Mouse (Mus musculus) liver, embryonic 14.5 days (tissue): ENCODE results near the gene AL732309.1. TPM values are rescaled to one million over a fixed set of nuclear protein-coding genes. Genes with fewer than 3 reads are reported as not detected.

ENCODE experiments used
- ATAC-seq: fragments of 200-750 bp; cut with Nextera tagmentation; 2 replicates; pipeline ENCODE4 v1.8.0; 2017; ENCODE audit warnings: moderate number of reproducible peaks, mild to moderate bottlenecking, moderate library complexity; ENCODE audit not compliant: insufficient read depth
- DNase-seq, 3 experiments: peaks; one replicate each; pipeline ENCODE4 v3.0.0-alpha.2; 2012 to 2013; ENCODE audit warnings: low read depth in 3 of 3, low spot score in 3 of 3
- H3K27ac ChIP-seq: fragments of 300-500 bp; sonication (generic); 2 replicates; pipeline ENCODE4 v1.5.1; 2014; ENCODE audit warnings: moderate library complexity, mild to moderate bottlenecking, control low read depth, inconsistent platforms
- H3K27me3 ChIP-seq: fragments of 300-500 bp; sonication (generic); 2 replicates; pipeline ENCODE4 v1.6.1; 2014; ENCODE audit warnings: mild to moderate bottlenecking, low read length, moderate library complexity; ENCODE audit not compliant: control insufficient read depth, insufficient read depth
- H3K36me3 ChIP-seq: fragments of 300-500 bp; sonication (generic); replicated peaks from 2 replicates; pipeline ENCODE4 v1.6.1; 2014; ENCODE audit warnings: low read depth; ENCODE audit not compliant: control insufficient read depth, insufficient read depth
- H3K4me1 ChIP-seq, 2 experiments: fragments of 200-500 bp in 1 of 2; fragments of 300-500 bp in 1 of 2; sonication (generic) in 1 of 2; replicated peaks; 2 replicates each; pipeline ENCODE4 v1.6.1; 2012 to 2014; ENCODE audit warnings: antibody characterized with exemption in 1 of 2, inconsistent platforms in 1 of 2, low read length in 1 of 2; ENCODE audit not compliant: control insufficient read depth in 2 of 2, insufficient read depth in 2 of 2
- H3K4me2 ChIP-seq: fragments of 300-500 bp; sonication (generic); 2 replicates; pipeline ENCODE4 v1.6.1; 2014; ENCODE audit warnings: low read depth, mild to moderate bottlenecking, control low read depth, moderate library complexity
- H3K4me3 ChIP-seq, 2 experiments: fragments of 200-500 bp in 1 of 2; fragments of 300-500 bp in 1 of 2; sonication (generic) in 1 of 2; 2 replicates each; pipeline ENCODE4 v1.5.1; 2012 to 2014; ENCODE audit warnings: low read depth in 2 of 2, low read length in 2 of 2, mild to moderate bottlenecking in 2 of 2, control low read depth in 1 of 2, inconsistent platforms in 1 of 2, moderate library complexity in 1 of 2; ENCODE audit not compliant: insufficient read depth in 1 of 2
- H3K9ac ChIP-seq: fragments of 300-500 bp; sonication (generic); replicated peaks from 2 replicates; pipeline ENCODE4 v1.6.1; 2014; ENCODE audit warnings: mild to moderate bottlenecking, control low read depth, moderate library complexity
- H3K9me3 ChIP-seq: fragments of 300-500 bp; sonication (generic); 2 replicates; pipeline ENCODE4 v1.6.1; 2016; ENCODE audit warnings: low read length, mixed read lengths; ENCODE audit not compliant: control insufficient read depth
- CTCF ChIP-seq: IDR thresholded peaks from 2 replicates; pipeline ENCODE4 v1.5.1; 2016; ENCODE audit warnings: antibody characterized with exemption, low read depth, control low read depth
- EP300 ChIP-seq: IDR thresholded peaks from 2 replicates; pipeline ENCODE4 v1.6.1; 2016; ENCODE audit warnings: antibody characterized with exemption, low read depth
- WGBS: fragments of 180-500 bp; shearing (Covaris S2); extraction: QIAGEN DNeasy Blood & Tissue Kit; methylation state at CpG from one replicate; pipeline ENCODE4 v1.1.7; 2014; ENCODE audit not compliant: insufficient replicate concordance; 5-methylcytosine and 5-hydroxymethylcytosine counted together
- polyA plus RNA-seq, 2 experiments: library from polyadenylated mRNA; depleted of rRNA in 1 of 2; stranded (reverse) in 1 of 2; unstranded in 1 of 2; fragments of >200 nt; fragmentation: Nextera tagmentation in 1 of 2; extraction: Ambion mirVana in 1 of 2; gene quantifications; 2 replicates each; pipeline versions ENCODE4 v1.2.1 to v1.2.3; 2012 to 2014

Gene AL732309.1
- polyA plus RNA-seq, 2 experiments: 1.4 to 5.4 TPM

GRCm38 (mm10) chr2:25195211-25196156, 51.2 kb downstream of the AL732309.1 start:
- no peak for TF ChIP-seq CTCF
- TF ChIP-seq EP300: no peak
- no peaks in the 10 kb centered on the region for H3K27me3 ChIP-seq
- H3K9me3 ChIP-seq: no peaks in the 10 kb centered on the region
- peak overlapping the region; percentile 62 for H3K9ac ChIP-seq
- H3K4me1 ChIP-seq: peaks cover 8 to 14% of the 10 kb centered on the region in 2 experiments
- WGBS: 4% methylated on average over 55 of the region's 55 CpGs
- DNase-seq (no peak), ATAC-seq (peak; percentile 64)
- H3K4me2 ChIP-seq: peak overlapping the region; percentile 63
- H3K4me3 ChIP-seq: peak overlapping the region; percentile 48 to 52
- H3K36me3 ChIP-seq: peaks cover 13% of the 10 kb centered on the region
- H3K27ac ChIP-seq: peak overlapping the region; percentile 77

Other genes starting within 250 kb of the AL732309.1 start
Only the 30 nearest of the 32 such genes appear.
- gene Nsmf, start 192.5 kb downstream of the AL732309.1 start, polyA plus RNA-seq (2012; rRNA removed): 10.3 and 11.0 TPM in 2 replicates
- 3.3 and 6.3 TPM in 2 replicates for gene Nsmf, start 192.5 kb downstream of the AL732309.1 start, polyA plus RNA-seq (2014; fragmentation: Nextera tagmentation; extraction: Ambion mirVana)
- gene Entpd8, start 166.6 kb downstream of the AL732309.1 start, polyA plus RNA-seq (2012; rRNA removed): 4.9 and 5.3 TPM in 2 replicates
- gene Entpd8, start 166.6 kb downstream of the AL732309.1 start, polyA plus RNA-seq (2014; fragmentation: Nextera tagmentation; extraction: Ambion mirVana): 2.3 and 3.6 TPM in 2 replicates
- gene Noxa1, start 151.7 kb downstream of the AL732309.1 start, polyA plus RNA-seq (2012; rRNA removed): 0.95 and 1.1 TPM in 2 replicates
- gene Noxa1, start 151.7 kb downstream of the AL732309.1 start, polyA plus RNA-seq (2014; fragmentation: Nextera tagmentation; extraction: Ambion mirVana): 1.2 and 1.8 TPM in 2 replicates
- 3.7 and 3.9 TPM in 2 replicates for gene Nrarp, start 66.1 kb downstream of the AL732309.1 start, polyA plus RNA-seq (2012; rRNA removed)
- gene Nrarp, start 66.1 kb downstream of the AL732309.1 start, polyA plus RNA-seq (2014; fragmentation: Nextera tagmentation; extraction: Ambion mirVana): 1.8 and 1.9 TPM in 2 replicates
- gene Tor4a, start 50.0 kb downstream of the AL732309.1 start, polyA plus RNA-seq (2012; rRNA removed): 3.7 and 4.1 TPM in 2 replicates
- 4.9 and 5.7 TPM in 2 replicates for gene Tor4a, start 50.0 kb downstream of the AL732309.1 start, polyA plus RNA-seq (2014; fragmentation: Nextera tagmentation; extraction: Ambion mirVana)
- gene Nelfb, start 35.4 kb downstream of the AL732309.1 start, polyA plus RNA-seq (2012; rRNA removed): 18.7 and 21.3 TPM in 2 replicates
- 23.7 and 27.3 TPM in 2 replicates for gene Nelfb, start 35.4 kb downstream of the AL732309.1 start, polyA plus RNA-seq (2014; fragmentation: Nextera tagmentation; extraction: Ambion mirVana)
- not detected in 2 replicates for gene Stpg3, start 32.2 kb downstream of the AL732309.1 start, polyA plus RNA-seq (2012; rRNA removed)
- gene Stpg3, start 32.2 kb downstream of the AL732309.1 start, polyA plus RNA-seq (2014; fragmentation: Nextera tagmentation; extraction: Ambion mirVana): not detected in 2 replicates
- gene Fam166a, start 28.1 kb downstream of the AL732309.1 start, polyA plus RNA-seq (2012; rRNA removed): 0.04 TPM in 1 of 2 replicates, not detected in the other
- gene Fam166a, start 28.1 kb downstream of the AL732309.1 start, polyA plus RNA-seq (2014; fragmentation: Nextera tagmentation; extraction: Ambion mirVana): 0.96 TPM in 1 of 2 replicates, not detected in the other
- gene Tubb4b, start 22.2 kb downstream of the AL732309.1 start, polyA plus RNA-seq (2012; rRNA removed): 571 and 676 TPM in 2 replicates
- 561 and 604 TPM in 2 replicates for gene Tubb4b, start 22.2 kb downstream of the AL732309.1 start, polyA plus RNA-seq (2014; fragmentation: Nextera tagmentation; extraction: Ambion mirVana)
- 0.01 and 0.05 TPM in 2 replicates for gene Slc34a3, start 12.5 kb downstream of the AL732309.1 start, polyA plus RNA-seq (2012; rRNA removed)
- not detected in 2 replicates for gene Slc34a3, start 12.5 kb downstream of the AL732309.1 start, polyA plus RNA-seq (2014; fragmentation: Nextera tagmentation; extraction: Ambion mirVana)
- not detected in 2 replicates for gene Rnf224, start 10.1 kb downstream of the AL732309.1 start, polyA plus RNA-seq (2012; rRNA removed)
- gene Rnf224, start 10.1 kb downstream of the AL732309.1 start, polyA plus RNA-seq (2014; fragmentation: Nextera tagmentation; extraction: Ambion mirVana): not detected in 2 replicates
- 0.93 and 1.3 TPM in 2 replicates for gene Rnf208, start 4.6 kb downstream of the AL732309.1 start, polyA plus RNA-seq (2012; rRNA removed)
- gene Rnf208, start 4.6 kb downstream of the AL732309.1 start, polyA plus RNA-seq (2014; fragmentation: Nextera tagmentation; extraction: Ambion mirVana): 0.09 and 0.16 TPM in 2 replicates
- not detected in 2 replicates for gene Cysrt1, start 4.4 kb downstream of the AL732309.1 start, polyA plus RNA-seq (2012; rRNA removed)
- not detected in 2 replicates for gene Cysrt1, start 4.4 kb downstream of the AL732309.1 start, polyA plus RNA-seq (2014; fragmentation: Nextera tagmentation; extraction: Ambion mirVana)
- gene Tmem203, start 8.6 kb upstream of the AL732309.1 start, polyA plus RNA-seq (2012; rRNA removed): 8.8 and 12.4 TPM in 2 replicates
- 8.8 and 9.4 TPM in 2 replicates for gene Tmem203, start 8.6 kb upstream of the AL732309.1 start, polyA plus RNA-seq (2014; fragmentation: Nextera tagmentation; extraction: Ambion mirVana)
- 1.6 and 2.6 TPM in 2 replicates for gene Tprn, start 15.8 kb upstream of the AL732309.1 start, polyA plus RNA-seq (2012; rRNA removed)
- gene Tprn, start 15.8 kb upstream of the AL732309.1 start, polyA plus RNA-seq (2014; fragmentation: Nextera tagmentation; extraction: Ambion mirVana): 2.4 and 3.2 TPM in 2 replicates
- gene Ssna1, start 25.6 kb upstream of the AL732309.1 start, polyA plus RNA-seq (2012; rRNA removed): 65.8 and 76.0 TPM in 2 replicates
- 145 and 155 TPM in 2 replicates for gene Ssna1, start 25.6 kb upstream of the AL732309.1 start, polyA plus RNA-seq (2014; fragmentation: Nextera tagmentation; extraction: Ambion mirVana)
- gene Anapc2, start 25.6 kb upstream of the AL732309.1 start, polyA plus RNA-seq (2012; rRNA removed): 20.5 and 23.8 TPM in 2 replicates
- gene Anapc2, start 25.6 kb upstream of the AL732309.1 start, polyA plus RNA-seq (2014; fragmentation: Nextera tagmentation; extraction: Ambion mirVana): 30.2 TPM in 2 replicates
- gene Tmem210, start 41.3 kb upstream of the AL732309.1 start, polyA plus RNA-seq (2012; rRNA removed): not detected in 2 replicates
- not detected in 2 replicates for gene Tmem210, start 41.3 kb upstream of the AL732309.1 start, polyA plus RNA-seq (2014; fragmentation: Nextera tagmentation; extraction: Ambion mirVana)
- gene Lrrc26, start 43.1 kb upstream of the AL732309.1 start, polyA plus RNA-seq (2012; rRNA removed): not detected in 2 replicates
- not detected in 2 replicates for gene Lrrc26, start 43.1 kb upstream of the AL732309.1 start, polyA plus RNA-seq (2014; fragmentation: Nextera tagmentation; extraction: Ambion mirVana)
- 0.02 and 0.05 TPM in 2 replicates for gene Grin1, start 72.3 kb upstream of the AL732309.1 start, polyA plus RNA-seq (2012; rRNA removed)
- gene Grin1, start 72.3 kb upstream of the AL732309.1 start, polyA plus RNA-seq (2014; fragmentation: Nextera tagmentation; extraction: Ambion mirVana): 0.06 and 0.14 TPM in 2 replicates
- gene Man1b1, start 85.5 kb upstream of the AL732309.1 start, polyA plus RNA-seq (2012; rRNA removed): 5.3 and 6.6 TPM in 2 replicates
- 25.4 and 28.2 TPM in 2 replicates for gene Man1b1, start 85.5 kb upstream of the AL732309.1 start, polyA plus RNA-seq (2014; fragmentation: Nextera tagmentation; extraction: Ambion mirVana)
- 9.3 and 10.6 TPM in 2 replicates for gene Dpp7, start 109.5 kb upstream of the AL732309.1 start, polyA plus RNA-seq (2012; rRNA removed)
- gene Dpp7, start 109.5 kb upstream of the AL732309.1 start, polyA plus RNA-seq (2014; fragmentation: Nextera tagmentation; extraction: Ambion mirVana): 9.4 and 12.8 TPM in 2 replicates
- 2.9 and 3.8 TPM in 2 replicates for gene Uap1l1, start 118.8 kb upstream of the AL732309.1 start, polyA plus RNA-seq (2012; rRNA removed)
- gene Uap1l1, start 118.8 kb upstream of the AL732309.1 start, polyA plus RNA-seq (2014; fragmentation: Nextera tagmentation; extraction: Ambion mirVana): 9.3 and 14.1 TPM in 2 replicates
- 20.1 and 21.5 TPM in 2 replicates for gene Sapcd2, start 125.5 kb upstream of the AL732309.1 start, polyA plus RNA-seq (2012; rRNA removed)
- 17.9 and 20.5 TPM in 2 replicates for gene Sapcd2, start 125.5 kb upstream of the AL732309.1 start, polyA plus RNA-seq (2014; fragmentation: Nextera tagmentation; extraction: Ambion mirVana)
- 0.18 and 0.30 TPM in 2 replicates for gene Entpd2, start 149.0 kb upstream of the AL732309.1 start, polyA plus RNA-seq (2012; rRNA removed)
- gene Entpd2, start 149.0 kb upstream of the AL732309.1 start, polyA plus RNA-seq (2014; fragmentation: Nextera tagmentation; extraction: Ambion mirVana): 0.23 TPM in 1 of 2 replicates, not detected in the other
- 3.4 and 3.9 TPM in 2 replicates for gene Npdc1, start 152.5 kb upstream of the AL732309.1 start, polyA plus RNA-seq (2012; rRNA removed)
- gene Npdc1, start 152.5 kb upstream of the AL732309.1 start, polyA plus RNA-seq (2014; fragmentation: Nextera tagmentation; extraction: Ambion mirVana): 2.4 and 2.7 TPM in 2 replicates
- 0.55 and 0.58 TPM in 2 replicates for gene Fut7, start 176.4 kb upstream of the AL732309.1 start, polyA plus RNA-seq (2012; rRNA removed)
- gene Fut7, start 176.4 kb upstream of the AL732309.1 start, polyA plus RNA-seq (2014; fragmentation: Nextera tagmentation; extraction: Ambion mirVana): 0.34 and 0.90 TPM in 2 replicates
- 2.4 and 2.5 TPM in 2 replicates for gene Abca2, start 181.8 kb upstream of the AL732309.1 start, polyA plus RNA-seq (2012; rRNA removed)
- gene Abca2, start 181.8 kb upstream of the AL732309.1 start, polyA plus RNA-seq (2014; fragmentation: Nextera tagmentation; extraction: Ambion mirVana): 0.91 and 1.1 TPM in 2 replicates
- 0.08 and 0.32 TPM in 2 replicates for gene Clic3, start 210.0 kb upstream of the AL732309.1 start, polyA plus RNA-seq (2012; rRNA removed)
- 0.18 and 0.27 TPM in 2 replicates for gene Clic3, start 210.0 kb upstream of the AL732309.1 start, polyA plus RNA-seq (2014; fragmentation: Nextera tagmentation; extraction: Ambion mirVana)
- gene Paxx, start 214.2 kb upstream of the AL732309.1 start, polyA plus RNA-seq (2012; rRNA removed): 7.9 and 9.2 TPM in 2 replicates
- 6.3 and 7.3 TPM in 2 replicates for gene Paxx, start 214.2 kb upstream of the AL732309.1 start, polyA plus RNA-seq (2014; fragmentation: Nextera tagmentation; extraction: Ambion mirVana)